Mouse (Mus musculus) G1E (cell line): ENCODE measurements around the gene Dnah1. TPM values are rescaled to one million over a fixed set of nuclear protein-coding genes. Genes with fewer than 3 reads are reported as not detected.

Experiments
- ATAC-seq: 2 replicates; pipeline ENCODE4 v1.8.0; 2016; ENCODE audit warnings: mild to moderate bottlenecking; ENCODE audit not compliant: insufficient number of reproducible peaks, poor library complexity, low FRiP score, severe bottlenecking; ENCODE audit errors: extremely low read depth
- DNase-seq: peaks from one replicate; pipeline ENCODE4 v3.0.0; 2012; ENCODE audit warnings: low spot score
- H3K27me3 ChIP-seq: 2 replicates; pipeline ENCODE4 v1.6.1; 2012; ENCODE audit warnings: mild to moderate bottlenecking, low read length, inconsistent platforms; ENCODE audit not compliant: insufficient read depth
- H3K36me3 ChIP-seq: replicated peaks from 2 replicates; pipeline ENCODE3; 2012; ENCODE audit warnings: mild to moderate bottlenecking, inconsistent platforms
- H3K4me1 ChIP-seq: 2 replicates; pipeline ENCODE4 v1.6.1; 2012; ENCODE audit warnings: low read depth, low read length, inconsistent platforms, mixed read lengths; ENCODE audit not compliant: insufficient read depth
- H3K4me3 ChIP-seq: 2 replicates; pipeline ENCODE4 v1.5.1; 2012; ENCODE audit warnings: low read depth, mild to moderate bottlenecking, inconsistent platforms, low read length, moderate library complexity, mixed read lengths
- H3K9me3 ChIP-seq: replicated peaks from 2 replicates; pipeline ENCODE4 v1.6.1; 2012; ENCODE audit warnings: inconsistent platforms
- CTCF ChIP-seq: IDR thresholded peaks from 2 replicates; pipeline ENCODE4 v1.5.1; 2012; ENCODE audit warnings: low read depth, low read length, inconsistent platforms, mixed read lengths
- GATA1 ChIP-seq: IDR thresholded peaks from 2 replicates; pipeline ENCODE4 v1.6.1; 2012; ENCODE audit warnings: borderline replicate concordance, low read length, inconsistent platforms, mixed read lengths
- GATA2 ChIP-seq: IDR thresholded peaks from 2 replicates; pipeline ENCODE4 v1.6.1; 2012; ENCODE audit warnings: low read depth, low read length, inconsistent platforms, borderline replicate concordance
- POLR2AphosphoS5 ChIP-seq: IDR thresholded peaks from 2 replicates; pipeline ENCODE4 v1.6.1; 2012; ENCODE audit warnings: low read depth, low read length, inconsistent platforms; ENCODE audit not compliant: insufficient replicate concordance
- TAL1 ChIP-seq: conservative IDR thresholded peaks from 2 replicates; pipeline ENCODE4 v1.6.1; 2012; ENCODE audit warnings: low read depth, low read length, inconsistent platforms, mixed read lengths
- polyA plus RNA-seq: library from polyadenylated mRNA; stranded (reverse); fragments of >175 nt; gene quantifications from 2 replicates; pipeline ENCODE4 v1.2.3, GENCODE M21; 2012
- total RNA-seq, 2 experiments: library from RNA; stranded (forward) in 1 of 2; stranded (reverse) in 1 of 2; fragments of 200-1000 nt in 1 of 2; fragments of >200 nt in 1 of 2; fragmentation: Nextera tagmentation in 1 of 2; gene quantifications; 2 replicates each; pipeline ENCODE4 v1.2.3; 2014 to 2017

Gene Dnah1
- total and polyA plus RNA-seq, 3 experiments, result under 0.01 TPM; not detected in 2

DNA sequence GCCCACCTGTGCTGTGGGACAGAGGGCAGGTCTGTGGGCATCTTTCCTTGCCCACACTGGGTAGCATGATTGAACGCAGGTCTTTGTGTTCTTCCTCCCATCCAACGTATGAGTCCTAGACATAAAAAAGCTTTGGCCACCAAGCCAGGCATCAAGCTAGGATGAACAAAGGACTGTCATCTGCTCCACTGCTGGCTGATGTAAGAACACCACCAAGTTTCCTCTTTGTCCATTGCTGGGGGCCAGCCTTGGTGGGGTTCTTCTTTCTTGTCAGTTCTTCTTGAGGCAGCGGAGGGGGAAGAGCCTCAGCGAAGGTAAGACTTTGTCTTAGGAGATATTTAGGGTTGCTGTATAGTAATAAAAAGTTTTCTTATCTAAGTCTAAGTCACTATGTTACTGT is 7.3 kb upstream of the Dnah1 start:
- no peaks in the 10 kb centered on the region for H3K36me3 ChIP-seq
- no peaks in the 10 kb centered on the region for H3K9me3 ChIP-seq
- no peak for ATAC-seq
- no peak overlapping the region for H3K4me3 ChIP-seq
- H3K4me1 ChIP-seq, result peaks cover 18% of the 10 kb centered on the region
- no peak for DNase-seq
- H3K27me3 ChIP-seq, result peaks cover 32% of the 10 kb centered on the region
- TF ChIP-seq CTCF (no peak), POLR2AphosphoS5 (no peak), GATA2 (no peak), GATA1 (no peak), TAL1 (no peak)

DNA sequence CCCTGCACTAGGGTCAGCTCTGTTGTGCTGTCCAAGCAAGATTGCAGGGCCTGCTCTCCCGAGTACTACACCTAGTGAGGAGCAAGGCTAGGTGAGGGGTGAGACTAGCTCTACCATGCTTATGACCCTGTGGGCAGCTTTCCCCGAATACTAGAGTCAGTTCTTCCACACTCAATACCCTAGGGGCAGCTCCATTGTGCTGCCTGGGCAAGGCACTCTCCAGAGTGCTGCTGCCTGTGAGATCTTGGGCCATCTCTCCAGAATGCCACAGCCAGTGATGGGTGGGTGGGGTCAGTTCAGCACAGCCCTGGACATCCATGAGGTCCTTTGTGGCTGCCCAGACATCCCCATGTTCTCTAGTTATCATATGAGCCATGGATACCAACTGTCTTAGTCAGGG is 6.0 kb upstream of the Dnah1 start:
- no peak overlapping the region for H3K4me3 ChIP-seq
- DNase-seq, result no peak
- H3K36me3 ChIP-seq, result no peaks in the 10 kb centered on the region
- peaks cover 35% of the 10 kb centered on the region for H3K27me3 ChIP-seq
- peaks cover 13% of the 10 kb centered on the region for H3K4me1 ChIP-seq
- no peaks in the 10 kb centered on the region for H3K9me3 ChIP-seq
- TF ChIP-seq TAL1 (no peak), POLR2AphosphoS5 (no peak), CTCF (no peak), GATA2 (no peak), GATA1 (no peak)
- no peak for ATAC-seq

DNA sequence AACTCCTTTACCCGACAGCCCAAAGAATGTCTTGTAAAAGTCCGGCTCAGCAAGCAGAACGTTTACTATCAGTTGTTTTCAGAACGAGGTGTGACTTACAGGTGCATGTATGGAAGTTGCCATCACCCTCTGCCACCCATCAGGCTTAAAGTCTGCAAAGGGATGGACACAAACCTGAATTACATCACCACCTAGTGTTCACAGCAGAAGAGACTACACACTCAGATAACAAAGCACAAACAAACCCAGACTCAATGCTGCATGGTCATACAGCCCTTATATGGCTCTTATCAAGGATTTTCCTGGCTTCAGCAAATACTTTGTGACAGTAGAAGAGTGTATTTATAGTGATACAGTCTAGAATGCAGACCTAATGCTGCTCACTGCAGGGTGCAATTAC is 4.0 kb upstream of the Dnah1 start:
- TF ChIP-seq GATA2 (no peak), GATA1 (no peak), CTCF (no peak), TAL1 (no peak), POLR2AphosphoS5 (no peak)
- Histone ChIP-seq H3K36me3 (no peaks in the 10 kb centered on the region), H3K4me3 (no peak overlapping the region), H3K27me3 (peaks cover 35% of the 10 kb centered on the region), H3K4me1 (peaks cover 25% of the 10 kb centered on the region), H3K9me3 (no peaks in the 10 kb centered on the region)
- ATAC-seq, result no peak
- DNase-seq, result no peak

GRCm38 (mm10) chr14:31327196-31327595 is 3.5 kb upstream of the Dnah1 start:
- Histone ChIP-seq H3K9me3 (no peaks in the 10 kb centered on the region), H3K4me1 (peaks cover 25% of the 10 kb centered on the region), H3K4me3 (no peak overlapping the region), H3K36me3 (no peaks in the 10 kb centered on the region), H3K27me3 (peaks cover 38% of the 10 kb centered on the region)
- TF ChIP-seq TAL1 (no peak), CTCF (no peak), GATA2 (no peak), POLR2AphosphoS5 (no peak), GATA1 (no peak)
- DNase-seq, result no peak
- no peak for ATAC-seq

DNA sequence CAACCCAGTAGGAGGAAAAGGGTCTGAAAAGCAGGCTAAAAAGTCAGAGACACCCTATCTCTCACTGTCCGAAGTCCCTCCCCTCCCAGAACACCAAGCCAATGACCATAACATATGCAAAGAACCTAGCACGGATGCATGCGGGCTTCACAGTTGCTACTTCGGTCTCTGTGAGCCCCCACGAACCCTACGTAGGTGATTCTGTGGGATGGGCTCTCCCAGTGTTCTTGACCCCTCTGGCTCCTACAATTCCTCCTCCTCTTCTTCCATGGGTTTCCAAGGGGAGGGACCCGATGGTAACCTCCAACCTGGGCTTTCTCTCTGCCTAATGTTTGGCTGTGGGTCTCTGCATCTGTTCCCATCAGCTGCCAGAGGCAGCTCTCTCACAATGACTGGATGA is 3.1 kb upstream of the Dnah1 start:
- TF ChIP-seq TAL1 (no peak), POLR2AphosphoS5 (no peak), GATA1 (no peak), CTCF (no peak), GATA2 (no peak)
- Histone ChIP-seq H3K36me3 (no peaks in the 10 kb centered on the region), H3K9me3 (no peaks in the 10 kb centered on the region), H3K4me3 (no peak overlapping the region), H3K4me1 (peaks cover 25% of the 10 kb centered on the region), H3K27me3 (peaks cover 34% of the 10 kb centered on the region)
- no peak for ATAC-seq
- DNase-seq, result no peak

GRCm38 (mm10) chr14:31325551-31325950 is 1.9 kb upstream of the Dnah1 start:
- H3K36me3 ChIP-seq, result no peaks in the 10 kb centered on the region
- no peak for ATAC-seq
- H3K27me3 ChIP-seq, result peaks cover 38% of the 10 kb centered on the region
- no peak for DNase-seq
- no peaks in the 10 kb centered on the region for H3K9me3 ChIP-seq
- no peak for TF ChIP-seq GATA1
- TF ChIP-seq CTCF, result no peak
- TF ChIP-seq POLR2AphosphoS5, result no peak
- no peak for TF ChIP-seq TAL1
- TF ChIP-seq GATA2, result no peak
- H3K4me1 ChIP-seq, result peaks cover 22% of the 10 kb centered on the region
- no peak overlapping the region for H3K4me3 ChIP-seq

DNA sequence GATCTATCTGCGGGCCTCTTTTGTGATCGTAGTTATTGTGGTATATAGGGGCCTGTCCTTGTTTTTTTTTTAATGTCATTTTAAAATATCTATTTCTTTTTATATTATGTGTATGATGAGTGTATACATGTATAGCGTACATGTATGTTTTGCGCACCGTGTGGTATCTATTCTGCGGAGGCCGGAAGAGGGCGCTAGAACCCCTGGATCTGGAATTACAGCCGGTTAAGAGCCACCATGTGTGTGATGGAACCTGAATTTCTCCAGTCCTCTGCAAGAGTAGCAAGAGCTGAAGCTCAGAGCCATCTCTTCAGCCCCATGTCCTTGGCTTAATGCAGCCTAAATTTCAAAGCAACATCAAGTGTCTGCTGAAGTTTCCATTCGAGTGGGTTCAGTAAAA is 1.2 kb upstream of the Dnah1 start:
- Histone ChIP-seq H3K4me3 (no peak overlapping the region), H3K9me3 (no peaks in the 10 kb centered on the region), H3K27me3 (peaks cover 40% of the 10 kb centered on the region), H3K36me3 (no peaks in the 10 kb centered on the region), H3K4me1 (peaks cover 22% of the 10 kb centered on the region)
- ATAC-seq, result no peak
- DNase-seq, result no peak
- TF ChIP-seq POLR2AphosphoS5 (no peak), GATA2 (no peak), CTCF (no peak), GATA1 (no peak), TAL1 (no peak)
